Mouse (Mus musculus) stomach, postnatal 0 days (tissue): ENCODE results near the gene Prkag2.

Source experiments
- CTCF ChIP-seq: IDR thresholded peaks from 2 replicates; pipeline ENCODE4 v1.5.1; 2016; ENCODE audit warnings: antibody characterized with exemption, low read depth, mild to moderate bottlenecking, moderate library complexity
- EP300 ChIP-seq: optimal IDR thresholded peaks from 2 replicates; pipeline ENCODE3; 2016; ENCODE audit warnings: antibody characterized with exemption

- no peak for TF ChIP-seq EP300
- no peak for TF ChIP-seq CTCF
Measured at GRCm38 (mm10) chr5:25100516-25101125, at the start of gene Prkag2.
